Mouse (Mus musculus) gastrocnemius, adult 18-20 months (tissue): ENCODE measurements around the gene Klf13. TPM values are rescaled to one million over a fixed set of nuclear protein-coding genes. Genes with fewer than 3 reads are reported as not detected.
A peak's percentile ranks its signal among the peaks of the same experiment; 100 is the strongest.

ENCODE experiments used
- DNase-seq: peaks from one replicate; pipeline ENCODE4 v3.0.0; 2021; ENCODE audit warnings: low spot score
- total RNA-seq, 2 experiments: library from RNA; stranded (reverse); gene quantifications; 2 replicates each; pipeline ENCODE4 v1.2.3; 2021

The Klf13 gene
- total RNA-seq, 2 experiments from 2014 or later = 33.3 to 55.3 TPM

DNA sequence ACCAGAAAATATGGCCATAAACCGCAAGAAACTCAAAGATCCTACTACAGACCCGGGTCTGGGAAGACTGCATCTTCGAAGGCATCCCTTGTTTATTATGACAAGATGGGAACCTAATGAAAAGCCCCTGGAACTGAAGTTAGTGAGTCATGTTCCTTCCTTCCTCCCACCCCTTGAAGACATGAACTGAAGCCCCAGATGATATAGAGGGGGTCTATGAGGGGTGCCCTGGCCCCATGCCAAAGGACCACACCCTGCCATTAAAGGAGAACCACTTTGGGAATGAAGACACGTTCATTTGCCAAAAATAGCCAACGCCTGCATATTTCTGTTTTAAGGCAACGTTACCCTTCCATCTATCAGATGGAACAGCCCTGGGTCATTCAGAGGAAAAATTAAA is 50.0 kb downstream of the Klf13 start:
- no peak for DNase-seq

DNA sequence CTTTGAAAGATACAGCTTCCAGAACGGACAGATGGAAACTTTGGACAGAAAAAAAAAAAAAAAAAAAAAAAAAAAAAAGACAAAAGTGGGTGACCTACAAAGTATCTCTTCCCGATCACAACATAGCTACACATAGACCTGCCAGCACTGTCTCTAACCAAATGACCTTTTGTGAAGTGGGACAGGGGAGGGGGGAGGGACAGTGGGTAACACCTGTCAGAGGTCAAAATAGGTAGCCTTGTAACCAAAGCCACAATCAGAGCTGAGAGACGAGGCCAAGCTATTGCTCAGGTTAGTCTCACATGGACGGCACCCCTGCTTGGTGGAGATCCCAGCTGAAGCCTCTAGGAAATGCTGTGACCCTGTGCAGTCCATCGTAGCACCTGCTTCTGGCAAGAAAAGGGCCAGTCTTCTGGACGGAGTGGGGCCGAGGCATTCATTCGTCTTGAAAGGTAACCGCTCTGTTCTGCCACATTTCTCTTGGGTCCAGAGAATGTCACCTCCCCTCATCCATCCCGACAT is 51.1 kb downstream of the Klf13 start:
- peak; percentile 56 for DNase-seq

DNA sequence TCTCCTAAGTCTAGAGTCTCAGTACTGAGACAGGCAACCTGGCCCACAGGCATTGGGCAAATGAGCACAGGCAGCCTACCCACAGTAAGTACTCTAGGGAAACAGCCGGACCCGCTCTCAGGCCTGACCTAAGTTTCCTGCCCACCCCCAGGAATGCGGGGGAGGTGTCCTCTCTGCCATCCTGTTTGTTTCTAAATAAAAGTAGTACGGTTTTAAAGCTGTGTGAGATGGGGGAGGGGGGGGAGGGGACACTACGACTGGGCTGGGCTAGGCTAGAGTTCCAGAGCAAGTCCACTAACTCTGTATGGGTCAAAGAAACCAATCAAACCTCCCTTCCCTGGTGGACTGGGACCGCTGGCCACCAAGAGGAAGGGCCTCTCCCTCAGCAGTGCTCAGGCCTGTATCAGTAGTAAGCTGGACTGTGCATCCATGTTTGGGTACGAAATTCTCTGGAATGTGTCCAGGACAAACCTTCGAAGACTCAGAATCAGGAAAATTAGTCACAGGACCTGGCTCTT is 51.6 kb downstream of the Klf13 start:
- DNase-seq = no peak

DNA sequence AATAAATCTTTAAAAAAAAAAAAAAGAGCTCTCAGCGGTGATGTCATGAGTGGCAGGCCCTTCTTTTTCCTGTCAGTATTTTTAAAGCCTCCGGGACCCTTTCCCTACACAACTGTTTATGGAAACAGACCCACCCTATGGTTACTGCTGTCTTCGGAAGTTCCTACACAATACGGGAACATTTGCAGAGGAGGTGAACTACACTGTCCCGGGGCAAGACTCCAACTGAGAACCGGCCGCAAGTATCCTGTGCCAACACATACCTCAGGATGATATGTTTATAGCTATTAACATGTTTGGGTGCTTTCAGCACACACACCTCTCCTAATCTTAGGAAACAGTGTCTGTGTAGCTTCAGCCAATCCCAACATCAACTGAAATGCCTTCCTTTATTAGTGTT is 53.7 kb downstream of the Klf13 start:
- DNase-seq = no peak

DNA sequence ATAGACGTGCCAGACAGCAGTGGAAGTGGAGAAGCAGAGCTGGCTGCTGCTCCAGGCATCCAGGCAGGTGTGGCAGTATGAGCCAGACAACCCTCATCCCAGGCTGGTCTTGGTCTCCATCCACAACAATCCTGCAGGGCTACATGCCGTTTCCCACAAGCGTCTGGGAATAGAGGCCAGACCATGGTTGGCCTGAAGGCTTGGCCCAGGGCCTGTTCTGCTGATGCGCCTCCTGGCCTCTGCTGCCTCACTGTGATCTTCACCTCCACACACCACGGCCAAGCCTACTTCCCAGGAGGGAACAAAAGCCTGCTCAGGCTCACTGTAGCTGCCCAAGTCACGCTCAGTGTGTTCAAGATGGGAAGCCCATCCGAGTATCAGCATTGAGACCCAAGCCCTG is 56.0 kb downstream of the Klf13 start:
- DNase-seq = no peak

DNA sequence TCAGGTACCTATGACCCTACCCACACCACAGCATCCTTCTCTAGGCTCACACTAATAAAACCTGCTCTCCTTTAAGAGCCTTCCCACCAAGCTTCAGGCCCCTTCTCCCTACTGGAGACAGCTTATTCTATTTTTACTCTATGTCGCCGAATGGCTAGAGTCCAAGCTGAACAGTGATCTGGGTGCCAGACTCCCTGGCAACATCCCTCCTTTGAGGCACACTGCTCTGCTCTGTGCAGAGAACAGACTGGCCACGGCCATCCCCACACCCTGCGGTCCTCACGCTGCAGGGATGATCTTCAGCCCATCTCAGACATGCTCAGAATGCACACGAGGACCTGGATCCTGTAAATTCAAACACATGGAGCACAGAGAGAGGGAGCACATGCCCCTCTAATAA is 59.1 kb downstream of the Klf13 start:
- DNase-seq = peak; percentile 84

DNA sequence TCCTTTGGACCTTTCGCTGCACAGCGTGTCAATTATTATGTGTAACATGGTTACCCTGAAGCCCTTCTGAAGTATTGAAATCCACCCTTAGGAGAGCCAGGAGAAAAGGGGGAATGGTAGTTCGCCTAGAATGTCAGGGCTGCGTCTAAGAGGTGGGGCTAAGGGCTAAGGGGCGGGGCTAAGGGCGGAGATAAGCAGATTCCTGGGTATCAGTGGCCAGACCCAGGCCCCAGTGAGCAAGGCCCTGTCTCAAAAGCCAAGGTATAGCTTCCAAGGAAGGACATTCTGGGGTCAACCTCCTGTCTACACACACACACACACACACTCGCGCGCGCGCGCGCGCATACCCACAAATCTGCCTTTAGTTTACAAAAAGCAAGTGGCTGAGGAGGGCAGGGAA is 61.1 kb downstream of the Klf13 start:
- DNase-seq = no peak

DNA sequence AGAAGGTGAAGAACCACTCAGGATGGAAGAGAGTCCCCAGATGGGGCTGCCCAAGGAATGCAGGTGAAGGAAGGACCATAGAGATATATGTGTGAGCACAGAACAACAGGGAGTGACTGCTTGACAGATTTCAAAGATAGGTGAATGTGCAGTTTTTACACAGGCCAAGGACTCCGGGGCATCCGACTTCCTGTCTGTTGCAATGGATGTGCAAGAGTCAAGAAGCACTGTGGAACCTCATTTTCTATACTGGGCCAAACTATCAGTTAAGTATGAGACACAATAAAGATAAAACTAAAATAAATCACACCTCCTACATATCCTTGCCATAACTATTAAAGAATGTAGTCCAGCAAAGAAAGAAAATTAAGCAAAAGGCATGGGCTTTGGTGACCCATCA is 62.1 kb downstream of the Klf13 start:
- no peak for DNase-seq

DNA sequence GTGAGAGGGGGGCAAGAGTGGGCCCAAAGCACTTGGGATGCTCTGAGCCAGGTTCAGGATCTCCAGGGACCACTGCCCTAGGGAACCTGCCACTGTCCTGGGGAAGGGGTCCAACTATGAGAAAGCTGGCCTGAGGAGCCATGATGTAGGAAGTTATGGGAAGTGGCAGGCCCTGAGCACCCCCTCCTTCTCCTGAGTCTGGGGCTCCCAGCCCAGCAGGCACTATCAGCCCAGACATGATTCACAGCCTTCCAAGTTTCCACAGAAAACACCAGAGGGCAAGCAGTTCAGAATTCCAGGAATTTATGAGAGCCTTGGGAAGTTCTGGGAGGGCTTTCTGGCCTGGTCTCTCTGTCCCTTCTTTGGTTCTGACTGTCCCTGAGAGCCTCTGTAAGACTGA is 63.0 kb downstream of the Klf13 start:
- DNase-seq = no peak

DNA sequence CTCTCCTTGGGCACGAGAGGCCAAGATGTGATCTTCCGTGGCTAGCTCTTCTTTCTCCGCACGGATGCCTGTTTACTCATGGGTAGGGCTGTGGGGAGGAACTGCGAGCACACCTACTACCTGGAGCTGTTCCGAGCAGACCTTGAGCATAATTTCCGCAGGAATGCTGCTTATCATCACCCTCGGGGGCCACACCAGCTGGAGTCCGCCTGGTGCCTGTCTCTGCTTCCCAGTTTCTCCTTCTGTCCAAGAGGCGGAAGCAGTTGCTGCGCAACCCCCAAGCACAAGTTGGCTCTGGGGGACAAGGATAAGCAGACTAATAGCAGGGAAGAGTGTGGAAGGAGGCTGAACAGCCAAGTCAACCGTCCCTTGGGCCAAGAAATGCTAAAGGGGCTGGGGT is 64.8 kb downstream of the Klf13 start:
- DNase-seq = no peak

DNA sequence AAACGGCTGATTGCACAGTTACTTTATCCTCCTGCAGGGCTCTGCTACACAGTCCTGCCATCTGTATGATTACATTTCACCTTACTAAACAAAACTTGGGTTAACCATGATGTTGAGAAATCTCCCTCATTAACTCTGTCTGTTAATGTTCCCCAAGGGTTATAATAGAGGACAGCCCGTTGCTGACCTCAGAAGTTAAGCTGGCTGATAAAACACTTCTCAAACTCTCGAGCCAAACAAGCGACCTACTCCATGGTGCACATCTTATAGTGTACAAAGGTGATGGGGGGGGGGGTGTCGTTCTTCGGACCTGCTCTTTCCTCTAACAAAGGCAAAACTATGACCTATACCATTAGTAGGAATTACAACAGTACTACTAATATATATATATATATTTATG is 67.0 kb downstream of the Klf13 start:
- no peak for DNase-seq

DNA sequence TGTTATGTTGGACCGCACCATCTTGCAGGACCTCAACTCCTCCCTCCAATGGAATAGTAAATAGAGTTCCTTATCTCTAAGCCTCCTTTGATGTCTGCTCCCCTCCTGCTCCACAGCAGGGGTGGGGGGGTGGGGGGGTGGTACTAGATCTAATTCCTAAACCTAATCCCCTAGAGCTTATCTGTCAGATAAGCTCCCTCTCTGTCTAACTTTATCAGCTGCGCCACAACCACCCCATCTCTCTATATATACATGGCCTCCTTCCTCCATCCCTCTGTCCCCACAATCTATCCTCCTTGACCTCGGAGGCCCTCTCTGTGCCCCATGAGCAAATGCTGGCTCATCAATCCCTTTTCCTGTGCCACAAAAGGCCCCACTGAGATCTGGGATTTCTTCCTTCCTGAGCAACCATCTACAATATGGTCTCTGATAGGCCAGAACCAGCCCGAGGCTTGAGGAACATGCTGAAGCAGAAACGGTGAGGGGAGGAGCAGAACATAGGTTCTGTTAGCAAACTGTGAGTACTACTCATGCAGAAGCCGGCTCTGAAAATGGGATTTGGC is 70.3 kb downstream of the Klf13 start:
- DNase-seq = no peak

DNA sequence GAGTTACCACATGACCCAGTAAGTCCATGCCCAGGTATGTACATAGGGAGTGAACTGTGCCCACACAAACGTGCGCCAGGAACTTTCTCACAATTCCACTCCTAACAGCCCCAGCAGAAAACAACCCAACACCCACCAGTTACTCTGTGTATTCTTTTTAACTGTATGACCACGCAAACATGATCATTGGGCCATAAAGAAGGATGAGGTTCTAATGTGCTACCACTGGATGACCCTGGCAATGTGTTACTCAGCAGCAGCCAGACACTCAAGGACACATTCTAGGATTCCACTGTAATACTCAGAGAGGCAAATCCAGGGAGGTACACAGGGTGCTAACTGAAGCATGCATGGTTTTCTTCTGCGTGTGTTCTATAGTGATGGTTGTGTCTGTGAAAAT is 72.8 kb downstream of the Klf13 start:
- no peak for DNase-seq

DNA sequence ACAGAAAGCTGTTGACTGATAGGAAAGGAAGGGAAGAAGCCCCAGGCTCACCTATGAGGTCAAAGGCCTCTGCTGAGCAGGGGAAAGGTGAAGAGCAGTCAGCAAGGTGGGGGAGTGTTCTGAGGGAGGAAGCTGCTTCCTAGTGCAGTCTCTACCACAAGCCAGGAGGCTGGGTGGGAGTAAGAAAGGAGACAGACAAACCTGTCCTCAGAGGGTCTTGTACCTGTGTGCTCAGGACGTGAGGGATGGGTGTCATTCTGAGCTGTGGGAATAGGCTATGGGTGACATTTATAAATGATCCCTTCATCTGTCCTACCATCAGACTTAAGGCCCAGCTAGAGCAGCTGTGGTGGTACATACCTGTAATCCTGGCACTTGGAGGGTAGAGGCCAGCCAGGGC is 75.7 kb downstream of the Klf13 start:
- DNase-seq = no peak

DNA sequence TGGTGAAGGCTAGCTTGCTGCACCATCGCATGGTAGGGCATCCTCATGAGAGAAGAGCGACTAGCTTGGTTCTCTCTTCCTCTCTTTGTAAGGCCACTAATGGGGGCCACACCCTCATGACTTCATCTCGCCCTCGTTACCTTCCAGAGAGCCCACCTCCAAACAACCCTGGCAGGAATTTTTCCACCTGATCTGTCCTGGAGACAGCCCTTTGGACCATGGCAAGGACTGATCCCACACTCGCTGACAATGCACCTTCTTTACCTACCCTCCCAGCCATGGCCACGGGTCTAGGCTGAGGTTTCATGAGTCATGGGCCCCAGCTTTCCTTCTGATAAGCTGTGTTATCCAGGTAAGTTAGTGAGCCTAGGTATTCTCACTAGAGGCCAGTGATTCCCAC is 77.6 kb downstream of the Klf13 start:
- DNase-seq = no peak

DNA sequence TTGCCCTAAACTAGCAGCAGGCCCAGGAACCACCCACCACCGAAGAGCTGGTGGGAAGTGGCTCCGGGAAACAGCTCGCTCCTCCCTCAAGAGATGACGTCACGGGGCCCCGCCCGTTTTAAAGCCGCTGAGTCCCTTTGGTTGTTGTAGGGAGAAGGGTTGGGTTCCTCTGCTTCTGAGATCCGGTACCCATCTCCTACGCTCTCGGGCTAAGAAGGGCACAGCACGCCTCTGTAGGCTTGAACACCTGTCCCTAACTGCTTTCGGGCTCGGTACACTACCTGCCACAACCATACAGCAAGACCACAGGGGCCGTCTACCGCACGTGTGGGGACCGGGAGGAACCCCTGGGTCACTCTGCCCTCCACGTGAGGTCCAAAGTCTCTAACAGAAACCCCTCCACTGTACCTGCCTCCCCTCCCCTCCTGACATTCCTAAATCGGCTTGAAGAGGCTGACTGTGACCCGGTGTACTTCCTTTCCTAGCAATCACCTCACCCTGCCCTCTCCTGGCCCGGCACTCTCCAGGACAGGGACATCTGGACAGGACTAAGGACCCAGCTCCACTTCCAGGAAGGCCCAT is 80.1 kb downstream of the Klf13 start:
- peak; percentile 95 for DNase-seq

DNA sequence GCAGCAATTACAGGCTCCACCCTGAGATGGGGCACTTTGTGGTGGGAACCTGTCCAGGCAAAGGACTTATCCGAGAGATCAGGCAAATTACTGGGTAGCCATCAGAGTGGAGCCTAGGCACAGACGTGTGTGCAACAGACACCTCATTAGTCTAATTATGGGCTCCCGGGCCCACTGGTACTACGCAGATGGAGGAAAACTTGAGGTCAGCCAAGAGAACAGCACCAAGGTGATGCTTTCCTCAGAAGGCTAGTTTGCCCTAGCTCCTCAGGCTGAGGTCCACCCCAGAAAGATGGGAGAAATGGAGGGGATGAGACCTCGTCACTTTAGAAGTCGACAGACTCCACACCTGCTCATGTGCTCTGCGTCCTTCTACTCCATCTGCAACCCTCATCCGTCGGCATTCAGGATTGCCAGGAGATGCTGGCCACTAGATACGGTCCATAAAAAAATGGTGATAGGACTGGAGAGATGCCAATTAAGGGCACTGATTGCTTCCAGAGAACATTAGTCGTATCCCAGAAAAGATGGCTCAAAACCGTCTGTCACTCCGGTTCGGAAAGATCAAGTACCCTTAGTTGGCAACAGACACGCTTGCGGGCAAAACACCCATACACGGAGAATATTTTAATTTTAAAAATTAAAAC is 80.8 kb downstream of the Klf13 start:
- no peak for DNase-seq

DNA sequence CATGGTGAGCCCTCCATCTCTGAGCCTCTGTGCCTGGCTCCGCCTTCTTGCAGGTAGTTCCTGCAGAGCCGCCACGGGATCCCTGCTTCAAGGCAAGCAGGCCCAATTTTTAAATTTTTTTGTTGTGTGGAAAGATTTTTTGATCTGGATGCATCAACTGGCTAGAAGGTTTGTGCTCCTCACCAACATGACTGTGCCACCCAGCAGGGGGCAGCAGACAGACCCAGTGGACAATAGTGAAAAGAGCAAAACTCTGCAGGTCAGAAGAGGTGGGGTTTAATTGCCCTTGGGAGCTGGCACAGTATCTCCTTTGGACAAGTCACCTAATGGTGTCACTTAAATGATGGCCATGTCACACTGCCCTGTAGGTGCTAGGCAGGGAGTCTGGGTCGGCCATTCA is 83.4 kb downstream of the Klf13 start:
- DNase-seq = peak; percentile 85

DNA sequence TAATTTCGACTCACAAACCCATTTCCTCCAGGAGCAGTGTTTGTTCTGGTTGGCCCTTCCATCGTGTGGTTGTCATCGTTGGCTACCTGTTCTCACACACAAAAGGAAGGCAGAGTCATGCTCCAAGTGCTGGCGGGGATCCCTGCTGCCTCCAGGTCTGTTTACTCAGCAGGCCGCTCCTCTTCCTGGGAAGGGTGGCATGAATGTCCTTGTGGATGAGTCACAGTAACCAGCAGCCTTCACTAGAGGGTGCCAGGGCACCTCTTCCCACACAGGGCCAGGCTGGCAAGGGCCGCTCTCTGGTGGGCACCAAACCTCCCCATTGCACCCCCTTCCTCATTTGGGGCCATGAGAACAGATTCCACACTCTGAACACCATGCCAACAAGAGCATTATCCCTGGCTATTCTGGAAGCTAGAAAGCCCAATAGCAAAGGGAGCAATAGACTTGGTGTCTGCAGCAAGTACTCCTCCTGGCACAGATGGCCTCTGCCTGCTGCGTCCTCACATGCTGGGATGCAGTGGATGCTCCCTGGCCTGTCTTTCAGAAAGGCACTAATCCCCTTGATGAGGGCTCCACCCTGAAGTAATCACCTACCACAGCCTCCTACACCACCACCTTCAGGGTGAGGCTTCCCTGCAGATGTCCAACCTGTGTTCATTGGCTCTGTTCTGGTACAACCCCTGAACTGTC is 86.7 kb downstream of the Klf13 start:
- no peak for DNase-seq
